Mouse (Mus musculus) thymus, adult 18-20 months (tissue): Measurements from ENCODE around the gene C130050O18Rik.

Experiments used
- DNase-seq, 2 experiments: peaks; one replicate each; pipeline ENCODE4 v3.0.0; 2022; ENCODE audit warnings: mixed read lengths in 2 of 2

Gene C130050O18Rik

DNA sequence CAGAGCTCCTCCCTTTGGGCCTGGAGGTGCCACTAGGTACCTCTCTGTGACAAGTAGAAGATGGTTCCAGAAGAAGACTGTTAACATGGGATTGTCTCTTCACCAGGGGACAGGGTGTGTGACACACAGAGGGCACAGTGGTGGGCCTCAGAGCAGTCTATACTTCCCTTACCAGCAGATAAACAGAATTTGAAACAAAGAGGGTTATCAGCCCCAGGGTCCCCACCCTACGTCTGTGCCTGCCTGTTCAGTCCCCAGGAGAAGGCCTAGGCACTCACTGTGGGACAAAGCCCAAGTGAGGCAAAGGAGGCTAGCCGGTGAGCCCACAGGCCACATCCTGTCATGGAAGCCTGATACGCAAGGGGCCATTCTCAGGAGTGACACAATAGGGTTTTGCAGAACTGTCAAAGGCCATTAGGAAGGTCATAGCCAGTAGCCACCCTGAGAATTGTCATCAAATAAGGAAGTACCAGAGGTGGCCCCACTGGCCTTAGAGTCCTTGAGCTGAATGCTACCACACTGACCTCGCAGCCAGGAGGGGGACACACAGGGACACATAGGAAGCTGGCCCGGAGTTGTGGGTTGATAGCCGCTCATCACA, at the start of gene C130050O18Rik:
TSS of gene C130050O18Rik (plus strand) at position 480 of the 601 bp plus-strand sequence.
- no peak for DNase-seq

DNA sequence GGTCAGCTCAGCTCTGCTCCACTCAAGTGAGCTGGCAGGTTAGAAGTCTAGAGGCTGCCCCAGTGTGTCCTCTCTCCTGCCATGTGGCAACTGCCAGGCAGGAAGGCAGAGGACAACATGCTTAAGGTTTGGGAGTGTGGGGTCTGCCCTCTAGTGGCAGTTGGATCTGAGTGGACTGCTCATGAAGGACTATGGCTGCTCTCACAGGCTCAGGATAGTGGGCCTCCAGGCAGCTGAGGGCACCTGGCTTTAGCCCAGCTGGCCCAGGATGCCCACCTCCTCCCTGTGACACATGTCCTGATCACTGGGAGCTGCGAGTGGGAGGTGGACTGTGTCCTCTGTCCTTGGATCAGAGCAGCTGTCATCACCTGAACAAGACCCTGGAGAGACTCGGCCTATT, 46.4 kb upstream of the C130050O18Rik start:
- no peak for DNase-seq

DNA sequence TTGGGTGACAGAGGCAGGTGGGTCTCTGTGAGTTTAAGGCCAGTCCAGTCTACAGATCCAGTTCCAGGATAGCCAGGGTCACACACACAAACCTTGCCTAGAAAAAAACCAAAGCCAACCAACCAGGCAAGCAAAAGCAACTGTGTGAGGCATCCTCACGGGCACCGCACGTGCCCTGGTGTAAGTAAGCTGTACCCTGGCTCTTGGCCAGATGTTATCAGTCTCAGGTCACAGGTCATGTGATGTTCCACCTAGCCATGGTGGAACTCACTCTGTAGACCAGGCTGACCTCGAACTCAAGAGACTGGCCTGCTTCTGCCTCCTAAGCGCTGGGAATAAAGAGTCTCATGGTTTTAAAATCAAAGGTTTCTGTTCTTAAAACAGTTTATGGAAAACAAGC, 45.8 kb upstream of the C130050O18Rik start:
- DNase-seq = no peak

DNA sequence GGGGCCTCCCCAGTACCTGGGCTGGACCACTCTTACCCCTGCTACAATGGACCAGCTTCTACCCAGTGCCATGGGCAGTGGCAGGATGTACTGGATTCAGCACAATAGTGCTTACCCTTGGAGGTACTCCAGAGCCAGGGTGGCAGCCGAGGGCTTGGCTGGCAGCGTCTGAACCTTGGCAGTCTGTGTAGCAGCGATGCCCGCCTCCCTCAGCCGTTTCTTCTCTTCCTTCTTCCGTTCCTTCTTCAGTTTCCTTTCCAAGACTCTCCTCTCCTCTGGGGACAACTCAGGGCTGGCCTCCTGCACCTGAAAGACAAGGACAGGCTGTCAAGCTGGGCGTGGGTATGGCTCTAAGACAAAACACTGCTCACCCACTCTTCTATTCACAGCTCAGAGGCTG, 41.2 kb upstream of the C130050O18Rik start:
- no peak for DNase-seq

DNA sequence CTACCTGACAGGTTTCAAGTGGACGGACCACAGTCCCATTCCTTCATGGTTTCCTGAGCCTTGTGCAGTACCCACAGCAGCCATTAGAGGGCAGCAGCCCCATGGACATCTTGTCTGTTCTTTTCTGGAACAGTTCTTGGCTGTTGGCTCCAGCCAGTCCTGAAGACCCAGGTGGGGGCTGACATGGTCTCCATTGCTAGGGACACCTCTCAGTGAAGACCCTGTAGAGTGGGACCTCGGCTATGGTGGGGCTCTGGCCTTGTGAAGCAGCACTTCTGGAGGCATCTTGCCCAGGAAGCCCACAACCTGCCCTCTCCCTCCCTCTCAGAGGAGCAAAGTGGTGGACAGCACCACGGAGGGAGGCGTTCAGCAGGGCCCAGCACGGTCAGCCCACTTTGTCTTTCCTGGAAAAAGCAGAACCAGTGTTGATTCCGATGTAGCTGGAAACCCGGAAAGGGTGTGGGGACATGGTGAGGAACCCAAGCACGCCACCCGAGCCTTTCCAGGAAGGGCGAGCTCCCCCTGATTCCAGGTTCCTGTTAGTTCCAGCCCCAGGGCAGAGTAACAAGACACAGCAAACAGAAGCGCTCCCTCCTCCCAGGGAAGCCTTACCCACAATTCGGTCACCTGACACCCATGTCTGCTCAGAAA, 40.7 kb upstream of the C130050O18Rik start:
- DNase-seq = peak; percentile 63 to 75

DNA sequence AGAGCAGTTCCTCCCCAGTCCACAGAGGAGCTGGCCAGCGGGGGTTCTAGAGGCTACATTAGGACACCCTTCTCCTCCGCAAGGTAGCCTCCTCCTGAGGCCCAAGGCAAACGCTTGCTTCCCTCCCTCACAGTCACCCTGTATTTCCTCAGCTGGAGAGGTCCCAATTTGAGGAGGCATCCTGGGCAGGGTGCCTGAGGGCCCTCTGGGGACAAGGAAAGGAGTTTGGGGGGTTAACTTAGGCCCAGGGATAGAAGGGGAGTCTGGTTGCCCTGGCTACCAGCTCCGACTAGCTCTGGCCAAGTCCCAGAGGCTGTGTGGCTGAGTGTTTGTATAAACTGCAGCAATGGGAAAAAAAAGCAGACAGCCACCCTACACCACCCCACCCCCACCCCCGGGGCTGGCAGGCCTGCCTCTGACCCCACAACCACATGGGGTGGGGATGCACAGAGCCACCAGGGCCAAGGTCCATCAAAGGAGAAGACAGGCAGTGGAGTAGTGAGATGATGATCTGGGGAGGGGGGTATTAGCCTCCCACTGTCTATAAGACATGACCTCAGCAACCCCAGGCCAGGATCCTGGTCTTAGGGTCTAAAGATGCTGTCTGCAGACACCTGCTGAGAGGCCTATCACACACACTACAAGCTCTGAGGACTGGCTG, 40.0 kb upstream of the C130050O18Rik start:
- no peak for DNase-seq

DNA sequence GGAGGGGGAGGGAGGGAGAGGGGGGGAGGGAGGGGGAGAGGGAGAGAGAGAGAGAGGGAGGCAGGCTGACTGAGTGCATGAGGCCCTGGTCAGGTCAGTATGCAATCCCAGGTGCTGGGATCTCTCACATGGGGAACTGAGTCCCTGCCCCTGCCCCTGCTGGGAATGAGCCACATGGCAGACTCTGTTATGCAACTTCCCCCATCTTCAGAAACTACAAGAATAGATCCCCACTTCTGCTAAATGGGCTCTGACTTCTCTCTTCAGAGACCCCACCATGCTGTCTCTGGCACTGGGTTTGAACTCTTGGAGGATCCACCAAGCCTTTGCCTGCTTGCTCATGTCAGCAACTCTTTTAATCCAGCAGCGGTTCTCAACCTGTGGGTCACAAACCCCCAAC, 39.3 kb upstream of the C130050O18Rik start:
- DNase-seq = no peak

DNA sequence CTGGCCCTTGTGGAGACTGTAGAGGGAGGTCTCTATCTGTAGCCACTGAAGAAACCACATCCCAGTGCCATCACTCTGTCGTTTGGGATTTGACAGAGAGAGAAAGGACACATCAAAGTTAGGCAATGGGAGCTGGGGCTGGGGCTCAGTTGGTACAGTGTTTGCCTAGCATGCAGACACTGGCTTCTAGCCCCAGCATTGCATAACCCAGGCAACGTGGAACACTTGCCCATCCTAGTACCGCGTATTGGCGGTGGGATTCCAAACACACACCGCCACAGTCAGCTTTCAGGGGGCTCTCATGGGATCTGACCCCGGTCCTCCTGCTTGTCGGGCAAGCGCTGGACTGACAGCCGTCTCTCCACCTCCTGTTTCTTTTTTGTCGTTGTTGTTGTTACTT, 38.6 kb upstream of the C130050O18Rik start:
- no peak for DNase-seq

DNA sequence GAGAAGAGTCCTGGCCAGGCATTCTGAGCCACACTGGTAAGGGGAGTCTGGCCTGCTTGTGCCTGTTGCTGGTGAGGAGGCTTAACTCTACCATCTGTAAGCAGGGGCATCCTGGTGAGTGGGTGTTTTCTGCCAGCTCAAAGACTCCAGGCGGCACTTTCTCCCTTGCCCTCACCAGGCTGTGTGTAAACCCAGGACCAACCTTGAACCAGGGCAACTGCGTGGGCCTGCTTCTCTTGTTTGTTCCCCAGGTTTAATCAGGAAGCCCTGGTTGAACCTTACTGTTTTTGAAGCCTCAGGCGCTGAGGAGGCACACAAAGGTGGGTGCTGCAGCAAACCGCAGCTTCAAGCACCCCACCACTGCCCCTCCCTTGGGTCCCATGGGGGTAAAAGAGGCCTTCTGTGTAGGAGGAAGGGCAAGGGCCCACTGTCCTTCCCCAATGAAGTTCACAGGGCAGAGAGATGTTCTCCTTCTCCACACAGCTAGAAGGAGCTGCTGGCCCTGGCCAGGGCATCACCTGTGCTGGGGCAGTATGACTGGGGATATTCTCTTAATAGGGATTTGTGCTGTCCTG, 37.1 kb upstream of the C130050O18Rik start:
- peak in 1 of 2 experiments; percentile 33 for DNase-seq

DNA sequence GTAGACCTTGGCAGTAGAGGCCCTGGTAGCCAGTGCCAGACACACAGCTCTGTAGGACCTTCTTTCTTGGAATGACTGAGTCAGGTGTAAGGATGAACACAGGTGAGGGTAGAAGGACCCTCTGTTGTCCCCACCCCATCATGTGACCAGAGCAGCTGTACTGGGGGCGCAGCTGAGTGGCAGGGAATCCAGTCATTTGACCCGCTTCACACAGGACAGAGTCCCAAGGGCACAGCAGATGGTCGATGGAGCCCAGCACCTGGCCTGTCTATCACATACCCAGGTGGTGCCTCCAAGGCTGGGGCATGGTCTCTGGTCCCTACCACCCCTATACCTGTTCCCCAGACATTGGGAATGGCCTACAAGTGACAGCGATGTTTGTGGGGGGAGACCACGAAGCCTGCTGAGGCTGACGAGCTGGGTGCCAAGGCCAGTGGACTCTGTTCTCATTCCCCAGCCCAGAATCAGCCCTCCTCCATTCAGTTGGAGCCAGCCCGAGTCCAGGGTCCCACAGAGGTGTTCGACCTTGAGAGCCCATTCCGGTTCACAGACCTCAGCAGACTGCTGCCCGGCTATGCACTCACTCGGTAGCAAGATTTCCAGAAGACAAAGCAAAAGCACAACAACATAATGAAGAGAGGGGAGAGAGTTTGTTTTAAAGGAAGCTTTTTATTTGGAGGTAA, 36.3 kb upstream of the C130050O18Rik start:
- no peak for DNase-seq

DNA sequence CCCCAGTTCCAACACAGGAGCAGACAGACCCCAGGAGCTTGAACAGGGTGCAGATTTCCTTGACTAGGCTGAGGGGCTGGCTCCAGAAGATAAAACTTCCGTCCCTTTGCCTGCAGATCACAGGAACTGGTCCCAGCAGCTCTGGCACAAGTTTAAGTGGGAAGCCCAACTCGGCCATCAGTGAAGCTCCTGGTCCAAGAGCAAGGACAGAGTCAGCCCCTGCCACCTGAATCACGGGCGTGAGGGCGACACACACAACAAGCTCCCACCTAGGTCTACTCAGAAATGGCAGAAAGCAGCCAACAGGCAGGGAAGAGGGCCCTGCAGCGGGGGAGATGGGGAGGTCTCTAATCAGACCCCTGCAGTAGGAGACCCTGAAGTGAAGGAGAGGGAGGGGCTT, 34.7 kb upstream of the C130050O18Rik start:
- DNase-seq = no peak

DNA sequence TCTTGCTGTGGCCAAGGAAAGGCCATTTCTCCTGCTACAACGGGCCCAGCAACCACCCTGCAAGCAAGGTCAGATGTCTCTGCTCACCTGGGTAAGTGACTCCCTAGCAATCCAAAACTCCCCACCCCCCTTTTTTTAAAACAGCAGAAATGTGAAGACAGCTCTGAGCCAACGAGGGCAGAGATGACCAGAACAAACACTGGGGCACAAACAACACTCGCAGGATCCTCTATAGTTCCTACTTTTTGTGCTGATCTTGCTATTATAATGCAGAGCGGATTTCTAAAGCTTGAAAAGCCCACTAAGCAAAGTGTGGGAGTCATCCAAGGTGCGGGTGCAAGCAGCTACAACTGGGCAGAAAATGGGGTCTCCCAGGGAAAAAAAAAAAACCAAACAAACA, 34.0 kb upstream of the C130050O18Rik start:
- DNase-seq = no peak

DNA sequence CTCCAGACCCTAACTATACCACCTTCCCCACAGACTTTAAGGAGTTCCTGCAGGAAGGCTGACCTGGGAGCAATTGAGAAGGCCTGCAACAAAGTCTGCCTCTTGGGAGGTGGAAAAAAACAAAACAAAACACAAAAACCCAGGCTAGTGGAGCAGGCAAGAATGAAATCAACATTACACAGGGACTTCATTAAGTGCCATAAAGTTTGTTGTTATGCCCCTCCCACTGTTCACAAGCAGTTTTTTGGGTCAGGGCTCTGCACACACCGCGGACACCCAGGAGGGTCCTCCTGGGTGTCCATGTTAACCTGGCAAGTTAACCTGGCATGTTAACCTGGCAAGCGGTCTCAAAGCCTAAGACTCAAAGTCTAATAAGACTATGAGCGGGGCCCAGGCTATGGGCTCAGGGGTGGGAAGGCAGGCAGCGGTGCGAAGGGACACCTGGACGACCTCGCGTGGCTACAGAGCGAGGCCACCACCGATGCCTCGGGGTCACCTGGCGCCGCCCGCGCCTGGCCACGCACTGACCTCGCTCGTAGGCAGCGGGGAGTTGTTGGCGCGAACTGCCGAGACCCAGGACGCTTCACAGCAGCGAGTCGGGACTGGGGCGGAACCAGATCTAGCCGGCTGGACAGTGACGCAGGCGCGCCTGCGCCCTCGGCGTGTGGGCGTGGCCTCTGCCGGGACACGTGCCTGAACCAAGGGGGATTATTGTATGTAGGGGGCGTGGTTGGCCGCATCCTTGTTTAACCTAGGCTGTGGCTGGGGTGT, 33.3 kb upstream of the C130050O18Rik start:
- DNase-seq = peak; percentile 74 to 80

DNA sequence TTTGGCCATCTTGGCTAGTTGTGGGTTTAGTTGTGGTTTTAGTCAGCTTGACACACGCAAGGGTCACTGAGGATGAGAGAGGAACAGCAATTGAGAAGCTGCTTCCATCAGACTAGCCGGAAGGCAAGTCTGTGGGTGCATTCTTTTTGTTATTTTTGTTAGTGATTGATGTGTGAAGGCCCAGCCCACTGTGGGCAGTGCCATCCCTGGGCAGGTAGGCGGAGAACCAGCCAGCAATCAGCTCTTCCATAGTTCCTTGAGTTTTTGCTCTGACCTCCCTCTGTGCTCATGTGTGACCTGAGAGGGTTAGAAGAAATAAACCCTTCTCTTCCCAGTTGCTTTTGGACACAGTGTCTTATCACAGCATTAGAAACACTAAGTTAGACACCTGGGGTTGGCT, 32.0 kb upstream of the C130050O18Rik start:
- DNase-seq = no peak

DNA sequence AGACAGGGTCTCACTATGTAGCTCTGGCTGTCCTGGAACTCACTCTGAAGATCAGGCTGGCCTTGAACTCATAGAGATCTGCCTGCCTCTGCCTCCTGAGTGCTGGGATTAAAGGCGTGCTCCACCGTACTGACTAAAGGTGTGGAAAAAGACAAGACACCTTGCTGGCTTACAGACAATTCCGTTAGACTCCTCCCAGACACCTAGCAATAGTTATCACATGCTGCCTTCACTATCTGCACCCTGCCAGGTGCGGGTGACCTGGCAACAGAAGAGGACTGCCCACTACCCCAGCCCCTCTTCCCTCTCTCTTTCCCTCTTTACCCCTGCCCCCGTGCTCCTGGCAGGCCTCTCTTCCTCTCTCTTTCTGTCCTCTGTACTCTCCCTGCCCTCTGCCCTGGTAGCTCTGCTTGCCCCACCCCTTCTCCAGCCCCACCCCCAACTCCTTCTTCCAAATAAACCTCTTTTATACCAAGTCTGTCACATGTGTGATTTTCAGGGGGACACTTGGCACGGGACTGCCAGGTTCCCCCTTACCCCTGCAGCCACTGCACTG, 31.1 kb upstream of the C130050O18Rik start:
- no peak for DNase-seq

DNA sequence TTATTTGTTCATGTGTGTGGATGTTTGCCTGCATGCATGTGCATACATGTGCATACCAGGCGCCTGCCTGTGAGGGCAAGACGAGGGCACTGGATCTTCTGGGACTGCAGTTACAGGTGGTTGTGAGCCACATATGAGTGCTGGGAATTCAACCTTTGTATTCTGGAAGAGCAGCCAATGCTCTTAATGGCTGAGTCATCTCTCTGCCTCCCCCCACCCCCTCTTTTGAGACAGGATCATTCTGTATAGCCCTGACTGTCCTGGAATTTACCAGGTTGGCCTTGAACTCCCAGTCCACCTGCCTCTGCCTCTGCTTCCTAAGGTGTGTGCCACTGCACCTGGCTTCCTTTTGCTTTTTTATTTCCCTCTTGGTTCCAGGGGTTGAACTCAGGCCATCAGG, 30.2 kb upstream of the C130050O18Rik start:
- no peak for DNase-seq

DNA sequence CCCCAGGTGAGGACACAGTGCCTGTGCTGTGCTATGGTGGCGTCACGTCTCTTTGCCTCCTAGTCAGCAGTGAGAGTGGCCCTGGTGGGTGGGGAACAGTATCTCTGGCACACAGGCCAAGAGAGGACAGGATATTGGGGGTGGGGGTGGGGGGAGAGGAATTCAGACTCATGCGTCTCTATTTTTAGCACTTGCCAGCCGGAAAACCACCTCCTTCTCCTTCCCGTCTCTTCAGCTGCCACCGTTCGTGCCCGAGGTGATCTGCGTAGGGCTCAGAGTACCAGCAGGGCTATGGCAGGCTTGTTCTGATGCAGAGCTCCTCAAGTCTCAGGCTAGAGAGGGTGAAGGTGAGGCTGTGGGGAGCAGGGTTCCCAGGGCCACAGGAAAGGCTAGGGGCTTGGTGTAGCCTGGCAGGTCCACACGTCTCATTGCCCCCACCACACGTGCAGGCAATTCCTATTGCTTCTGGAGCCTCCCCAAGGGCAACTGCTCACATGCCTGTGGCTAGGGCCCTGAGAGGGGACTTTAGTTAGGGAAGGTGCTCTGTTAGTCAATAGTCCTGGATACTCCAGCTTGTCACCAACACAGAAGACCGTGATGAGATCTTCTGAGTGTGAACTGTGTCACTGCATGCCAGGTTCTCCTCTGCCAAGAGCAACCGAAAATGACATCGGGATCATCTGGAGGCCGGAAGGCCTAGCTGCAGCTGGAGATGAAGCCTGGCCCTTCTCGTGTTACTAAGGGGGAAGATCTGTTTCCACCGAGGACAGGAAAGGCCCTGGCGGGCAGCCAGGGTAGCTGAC, 27.4 kb upstream of the C130050O18Rik start, which contains the start of gene Gpr146:
TSS of gene Gpr146 (plus strand) at position 230 of the 803 bp plus-strand sequence.
- peak; percentile 24 to 54 for DNase-seq

DNA sequence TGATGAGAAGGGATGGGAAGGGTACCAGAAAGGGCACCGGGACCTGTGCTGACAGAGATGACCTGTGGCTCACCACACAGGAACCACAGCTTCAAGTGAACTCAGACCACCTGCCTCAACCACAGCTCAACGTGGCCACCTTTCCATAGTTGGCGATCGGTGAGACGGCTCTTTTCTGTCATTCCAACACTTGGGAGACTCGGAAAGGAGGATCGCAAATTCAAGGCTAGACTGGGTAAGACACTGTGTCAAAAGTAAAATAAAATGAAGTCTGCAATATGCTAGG, 26.9 kb upstream of the C130050O18Rik start:
- no peak for DNase-seq

DNA sequence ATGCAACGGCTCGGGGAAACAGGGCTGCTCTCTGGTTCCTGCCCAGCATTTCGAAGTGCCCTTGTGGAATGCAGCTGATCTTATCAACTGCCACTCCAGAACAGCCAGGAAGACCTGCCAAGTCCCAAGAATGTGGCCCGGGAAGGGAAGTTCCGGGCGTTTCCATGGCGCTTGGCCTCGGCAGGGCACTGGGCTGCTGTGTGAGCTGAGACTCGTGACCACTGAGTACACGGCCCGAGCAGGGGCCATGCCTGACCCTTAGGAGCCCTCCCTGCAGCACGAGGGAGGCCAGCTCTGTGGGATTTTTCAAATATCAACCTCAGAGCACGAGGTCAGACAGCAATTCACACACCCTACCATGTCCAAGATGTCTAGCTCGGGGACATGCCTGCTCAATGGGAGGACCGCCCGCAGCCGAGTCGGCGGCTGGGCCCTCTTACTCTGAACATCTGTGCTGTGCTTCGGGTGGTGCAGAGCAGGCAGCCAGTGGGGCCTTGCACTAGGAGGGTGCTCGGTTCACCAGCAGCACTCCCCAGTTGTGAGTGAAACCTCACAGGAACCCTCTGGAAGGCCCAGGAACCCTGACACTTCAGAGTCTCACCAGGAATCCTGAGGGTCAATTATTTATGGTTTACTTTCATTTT, 26.0 kb upstream of the C130050O18Rik start:
- peak; percentile 33 to 34 for DNase-seq

DNA sequence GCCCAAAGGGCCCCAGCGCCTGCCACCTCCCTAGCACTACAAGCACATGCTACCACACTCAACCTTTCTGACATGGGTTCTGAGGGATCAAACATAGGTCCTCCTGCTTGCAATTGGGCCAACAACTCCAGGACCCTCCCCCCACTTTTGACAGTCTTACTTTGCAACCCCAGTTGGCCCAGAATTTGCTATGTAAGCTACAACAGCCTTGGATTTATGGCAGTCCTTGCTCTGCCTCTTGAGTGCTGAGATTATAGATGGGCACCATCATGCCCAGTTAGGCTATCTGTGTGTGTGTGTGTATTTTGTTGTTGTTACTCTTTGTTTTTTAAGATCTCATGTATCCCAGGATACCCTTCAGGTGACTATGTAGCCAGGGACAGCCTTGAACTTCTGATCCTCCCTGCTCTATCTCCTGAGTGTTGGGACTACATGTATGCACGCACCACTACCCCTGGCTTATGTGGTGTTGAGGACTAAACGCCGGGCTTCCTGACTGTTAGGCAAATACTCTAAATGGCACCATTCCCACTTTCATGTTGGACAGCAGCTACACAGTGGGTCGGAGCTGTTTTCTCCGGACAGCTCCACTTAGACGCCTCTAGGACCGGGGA, 25.2 kb upstream of the C130050O18Rik start:
- no peak for DNase-seq
